Mouse (Mus musculus) testis, adult 10 weeks (tissue): ENCODE data around the gene Slc25a35. TPM values are rescaled to one million over a fixed set of nuclear protein-coding genes. Genes with fewer than 3 reads are reported as not detected.

Experiments used
- polyA plus RNA-seq: library from polyadenylated mRNA; stranded (reverse); fragments of 350-450 nt; fragmentation: Illumina TruSeq; extraction: RNeasy Lipid Tissue Mini Kit (QIAGEN cat#74804); gene quantifications from one replicate; pipeline ENCODE4 v1.2.3, GENCODE M21; 2014; ENCODE audit warnings: low read depth, low replicate concordance

The Slc25a35 gene
- 17.4 TPM for polyA plus RNA-seq

GRCm38 (mm10) chr11:68967337-68968282 is at the start of gene Slc25a35:
Gene Slc25a35, plus strand, starts transcription at chr11:68968131.

GRCm38 (mm10) chr11:68926981-68927380 is 41.0 kb upstream of the Slc25a35 start, which contains the start of gene Odf4:
Gene Odf4, minus strand, starts transcription at chr11:68927081.

DNA sequence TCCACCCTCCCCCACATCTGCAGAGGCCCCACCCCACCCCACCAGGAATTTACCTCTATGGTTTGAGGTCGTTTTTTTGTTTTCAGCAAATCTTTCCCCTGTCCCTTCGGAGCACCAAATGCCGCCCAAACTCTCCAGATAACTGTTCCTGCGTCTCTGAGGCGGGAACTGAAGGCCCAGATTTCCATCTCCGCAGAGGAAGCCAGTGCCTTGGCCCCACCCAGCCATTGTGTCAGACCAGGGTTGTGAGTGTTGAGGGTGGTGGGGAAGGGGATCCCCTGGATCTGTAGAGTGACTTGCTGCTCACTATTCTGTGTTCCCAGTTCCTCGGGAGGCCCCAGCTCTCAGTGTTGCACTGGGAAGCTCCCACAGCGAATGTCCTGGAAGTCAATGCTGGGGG is 10.6 kb upstream of the Slc25a35 start, which contains the start of gene Arhgef15:
Gene Arhgef15, minus strand, starts transcription at position 173 of the 400 bp plus-strand sequence.

DNA sequence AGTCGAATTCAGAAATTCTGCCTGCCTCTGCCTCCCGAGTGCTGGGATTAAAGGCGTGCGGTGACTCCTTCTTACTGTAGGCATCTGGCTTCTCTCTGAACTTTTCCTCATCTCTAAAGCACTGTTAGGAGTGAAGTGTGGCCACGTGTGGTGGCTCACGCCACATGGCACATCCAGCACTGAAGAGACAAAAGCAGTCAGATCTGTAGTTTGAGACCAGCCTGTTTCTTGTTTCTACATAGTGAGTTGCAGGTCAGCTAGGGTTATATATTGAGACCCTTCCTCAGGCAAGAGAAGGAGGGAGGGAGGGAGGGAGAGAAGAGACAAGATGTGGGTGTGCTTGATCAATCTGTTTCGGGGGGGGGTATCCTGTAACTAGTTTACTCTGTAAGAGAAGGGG is 7.2 kb downstream of the Slc25a35 start, which contains the start of gene Rangrf:
Gene Rangrf, minus strand, starts transcription at position 101 of the 400 bp plus-strand sequence.

GRCm38 (mm10) chr11:69008182-69009121 is 40.5 kb downstream of the Slc25a35 start, which contains the start of gene Pfas:
Gene Pfas, minus strand, starts transcription at chr11:69008460.

GRCm38 (mm10) chr11:69015644-69016441 is 47.9 kb downstream of the Slc25a35 start, which contains the start of gene Ctc1:
Gene Ctc1, plus strand, starts transcription at chr11:69015911.

Other genes with a start within 250 kb of the Slc25a35 start
- 180 TPM for gene Ndel1, start 96.3 kb upstream of the Slc25a35 start, polyA plus RNA-seq
- gene Rnf222, start 79.6 kb upstream of the Slc25a35 start, polyA plus RNA-seq, result 0.35 TPM
- 156 TPM for gene Rpl26, start 66.5 kb upstream of the Slc25a35 start, polyA plus RNA-seq
- 157 TPM for gene Odf4, start 41.0 kb upstream of the Slc25a35 start, polyA plus RNA-seq
- gene Arhgef15, start 10.7 kb upstream of the Slc25a35 start, polyA plus RNA-seq, result 0.36 TPM
- gene Rangrf, start 7.1 kb downstream of the Slc25a35 start, polyA plus RNA-seq, result 253 TPM
- 5.7 TPM for gene Pfas, start 40.3 kb downstream of the Slc25a35 start, polyA plus RNA-seq
- 10.1 TPM for gene Ctc1, start 47.8 kb downstream of the Slc25a35 start, polyA plus RNA-seq
- gene Aurkb, start 77.5 kb downstream of the Slc25a35 start, polyA plus RNA-seq, result 6.0 TPM
- 3.4 TPM for gene Borcs6, start 91.6 kb downstream of the Slc25a35 start, polyA plus RNA-seq
- gene Tmem107, start 102.7 kb downstream of the Slc25a35 start, polyA plus RNA-seq, result 13.2 TPM
- 28.8 TPM for gene Vamp2, start 120.4 kb downstream of the Slc25a35 start, polyA plus RNA-seq
- 2.2 TPM for gene Per1, start 127.1 kb downstream of the Slc25a35 start, polyA plus RNA-seq
- not detected for gene Hes7, start 152.3 kb downstream of the Slc25a35 start, polyA plus RNA-seq
- gene 9130213A22Rik, start 154.5 kb downstream of the Slc25a35 start, polyA plus RNA-seq, result not detected
- gene Aloxe3, start 157.8 kb downstream of the Slc25a35 start, polyA plus RNA-seq, result 0.77 TPM
- gene Alox12b, start 188.9 kb downstream of the Slc25a35 start, polyA plus RNA-seq, result not detected
- gene Alox8, start 229.7 kb downstream of the Slc25a35 start, polyA plus RNA-seq, result not detected